Mouse (Mus musculus) midbrain, embryonic 14.5 days (tissue): ENCODE measurements at regions not wholly inside any gene's neighbourhood (a gene's known extent, or its start where the extent isn't known, plus 50 kb on each side); places are given as distances from the start of the nearest gene placed in this dataset.

Experiments
- ATAC-seq: fragments of 200-750 bp; cut with Nextera tagmentation; 2 replicates; pipeline ENCODE4 v1.8.0; 2017; ENCODE audit warnings: moderate number of reproducible peaks, moderate library complexity; ENCODE audit not compliant: low FRiP score, low TSS enrichment
- DNase-seq: peaks from one replicate; pipeline ENCODE4 v3.0.0-alpha.2; 2015
- H3K27ac ChIP-seq: fragments of 300-500 bp; sonication (generic); replicated peaks from 2 replicates; pipeline ENCODE4 v1.5.1; 2014; ENCODE audit warnings: mild to moderate bottlenecking, low read depth, low read length, moderate library complexity
- H3K27me3 ChIP-seq: fragments of 300-500 bp; sonication (generic); 2 replicates; pipeline ENCODE4 v1.6.1; 2014; ENCODE audit warnings: low read length, control low read depth, mixed read lengths; ENCODE audit not compliant: control insufficient read depth, insufficient read depth
- H3K36me3 ChIP-seq: fragments of 300-500 bp; sonication (generic); 2 replicates; pipeline ENCODE4 v1.6.1; 2014; ENCODE audit warnings: low read length, control low read depth; ENCODE audit not compliant: control insufficient read depth, insufficient read depth
- H3K4me1 ChIP-seq: fragments of 300-500 bp; sonication (generic); 2 replicates; pipeline ENCODE4 v1.6.1; 2014; ENCODE audit warnings: mild to moderate bottlenecking, antibody characterized with exemption, low read length, control low read depth; ENCODE audit not compliant: control insufficient read depth, insufficient read depth
- H3K4me2 ChIP-seq: fragments of 300-500 bp; sonication (generic); 2 replicates; pipeline ENCODE4 v1.6.1; 2014; ENCODE audit warnings: mild to moderate bottlenecking, low read length, moderate library complexity
- H3K4me3 ChIP-seq: fragments of 300-500 bp; sonication (generic); replicated peaks from 2 replicates; pipeline ENCODE4 v1.5.1; 2014; ENCODE audit warnings: low read depth, low read length
- H3K9ac ChIP-seq: fragments of 300-500 bp; sonication (generic); replicated peaks from 2 replicates; pipeline ENCODE4 v1.6.1; 2014; ENCODE audit warnings: mild to moderate bottlenecking, low read length, moderate library complexity
- H3K9me3 ChIP-seq: fragments of 300-500 bp; sonication (generic); 2 replicates; pipeline ENCODE4 v1.6.1; 2016; ENCODE audit warnings: low read length, control low read depth, mixed read lengths; ENCODE audit not compliant: control insufficient read depth
- WGBS: fragments of 180-500 bp; shearing (Covaris S2); extraction: QIAGEN DNeasy Blood & Tissue Kit; methylation state at CpG from one replicate; pipeline ENCODE4 v1.1.7; 2014; 5-methylcytosine and 5-hydroxymethylcytosine counted together

- Histone ChIP-seq H3K27ac (no peak overlapping the region), H3K4me2 (no peak overlapping the region), H3K9ac (no peak overlapping the region), H3K27me3 (no peaks in the 10 kb centered on the region), H3K9me3 (no peaks in the 10 kb centered on the region), H3K4me3 (no peak overlapping the region), H3K36me3 (no peaks in the 10 kb centered on the region), H3K4me1 (no peaks in the 10 kb centered on the region)
- 76% methylated on average over 3 of the region's 3 CpGs for WGBS
- DNase-seq, result no peak
- ATAC-seq, result no peak
Observed at GRCm38 (mm10) chr1:88602241-88602640, 92.4 kb upstream of the Glrp1 start.

- Histone ChIP-seq H3K4me1 (no peaks in the 10 kb centered on the region), H3K9me3 (no peaks in the 10 kb centered on the region), H3K9ac (no peak overlapping the region), H3K4me3 (no peak overlapping the region), H3K27me3 (no peaks in the 10 kb centered on the region), H3K27ac (no peak overlapping the region), H3K36me3 (no peaks in the 10 kb centered on the region), H3K4me2 (no peak overlapping the region)
- DNase-seq, result no peak
- 85% methylated on average over 8 of the region's 8 CpGs for WGBS
- no peak for ATAC-seq
Observed at GRCm38 (mm10) chr1:88601801-88602200, 91.9 kb upstream of the Glrp1 start.

GRCm38 (mm10) chr1:88600145-88600544 is 90.3 kb upstream of the Glrp1 start:
- Histone ChIP-seq H3K4me3 (no peak overlapping the region), H3K9me3 (no peaks in the 10 kb centered on the region), H3K27ac (no peak overlapping the region), H3K4me1 (no peaks in the 10 kb centered on the region), H3K27me3 (no peaks in the 10 kb centered on the region), H3K36me3 (no peaks in the 10 kb centered on the region), H3K9ac (no peak overlapping the region), H3K4me2 (no peak overlapping the region)
- 89% methylated on average over 1 of the region's 1 CpGs for WGBS
- no peak for ATAC-seq
- DNase-seq, result no peak

GRCm38 (mm10) chr1:88594484-88595254 is 84.8 kb upstream of the Glrp1 start:
- WGBS, result 44% methylated on average over 9 of the region's 9 CpGs
- DNase-seq, result peak; percentile 43
- ATAC-seq, result no peak

GRCm38 (mm10) chr1:88592036-88592435 is 82.2 kb upstream of the Glrp1 start:
- Histone ChIP-seq H3K9me3 (no peaks in the 10 kb centered on the region), H3K4me2 (no peak overlapping the region), H3K27me3 (no peaks in the 10 kb centered on the region), H3K4me1 (peaks cover 9% of the 10 kb centered on the region; the same call in 1 of the 2 replicates), H3K36me3 (no peaks in the 10 kb centered on the region), H3K9ac (no peak overlapping the region), H3K27ac (no peak overlapping the region), H3K4me3 (no peak overlapping the region)
- ATAC-seq (no peak), DNase-seq (peak; percentile 34)
- WGBS, result 49% methylated on average over 6 of the region's 6 CpGs

More at GRCm38 (mm10) chr1:88594484-88595254, 84.8 kb upstream of the Glrp1 start:
- Histone ChIP-seq H3K27me3 (no peaks in the 10 kb centered on the region), H3K9ac (no peak overlapping the region), H3K4me1 (peaks cover 9% of the 10 kb centered on the region; the same call in 1 of the 2 replicates), H3K9me3 (no peaks in the 10 kb centered on the region), H3K36me3 (no peaks in the 10 kb centered on the region), H3K4me3 (no peak overlapping the region), H3K4me2 (no peak overlapping the region), H3K27ac (0 out of 2 replicates have a peak overlapping the region, but pooled peaks have one; percentile 32)

GRCm38 (mm10) chr1:88590802-88591380 is 81.0 kb upstream of the Glrp1 start:
- no peak overlapping the region for H3K4me3 ChIP-seq
- no peaks in the 10 kb centered on the region for H3K36me3 ChIP-seq
- no peaks in the 10 kb centered on the region for H3K9me3 ChIP-seq
- H3K27me3 ChIP-seq, result no peaks in the 10 kb centered on the region
- no peak overlapping the region for H3K4me2 ChIP-seq
- H3K27ac ChIP-seq, result no peak overlapping the region
- H3K9ac ChIP-seq, result no peak overlapping the region
- 75% methylated on average over 9 of the region's 9 CpGs for WGBS
- peaks cover 9% of the 10 kb centered on the region; the same call in 1 of the 2 replicates for H3K4me1 ChIP-seq
- no peak for DNase-seq
- no peak for ATAC-seq

- no peak for DNase-seq
- no peaks in the 10 kb centered on the region for H3K4me1 ChIP-seq
- H3K27ac ChIP-seq, result no peak overlapping the region
- WGBS, result 96% methylated on average over 1 of the region's 1 CpGs
- no peaks in the 10 kb centered on the region for H3K36me3 ChIP-seq
- no peak overlapping the region for H3K9ac ChIP-seq
- no peaks in the 10 kb centered on the region for H3K27me3 ChIP-seq
- H3K4me2 ChIP-seq, result no peak overlapping the region
- no peak overlapping the region for H3K4me3 ChIP-seq
- ATAC-seq, result no peak
- H3K9me3 ChIP-seq, result no peaks in the 10 kb centered on the region
Observed at GRCm38 (mm10) chr1:88588747-88589146, 78.9 kb upstream of the Glrp1 start.

GRCm38 (mm10) chr1:88586823-88587820 is 77.3 kb upstream of the Glrp1 start:
- Histone ChIP-seq H3K36me3 (no peaks in the 10 kb centered on the region), H3K4me3 (no peak overlapping the region), H3K9me3 (no peaks in the 10 kb centered on the region), H3K4me1 (no peaks in the 10 kb centered on the region), H3K4me2 (no peak overlapping the region), H3K27ac (no peak overlapping the region), H3K9ac (no peak overlapping the region), H3K27me3 (no peaks in the 10 kb centered on the region)
- DNase-seq, result no peak
- 87% methylated on average over 13 of the region's 13 CpGs for WGBS
- no peak for ATAC-seq
